Mouse (Mus musculus) E14TG2a.4 (cell line): Measurements from ENCODE around the gene Vmn1r127.
"Not testable (repeated sequence)": the region's sequence is repeated elsewhere in the genome, so short reads cannot be mapped to it uniquely, and the experiment has no call there.

Experiments used
- CTCF ChIP-seq: conservative IDR thresholded peaks from 2 replicates; pipeline ENCODE4 v1.5.1; 2014; ENCODE audit warnings: low read length
- POU5F1 ChIP-seq: IDR thresholded peaks from 2 replicates; pipeline ENCODE4 v1.6.1; 2014; ENCODE audit warnings: low read length, borderline replicate concordance

DNA sequence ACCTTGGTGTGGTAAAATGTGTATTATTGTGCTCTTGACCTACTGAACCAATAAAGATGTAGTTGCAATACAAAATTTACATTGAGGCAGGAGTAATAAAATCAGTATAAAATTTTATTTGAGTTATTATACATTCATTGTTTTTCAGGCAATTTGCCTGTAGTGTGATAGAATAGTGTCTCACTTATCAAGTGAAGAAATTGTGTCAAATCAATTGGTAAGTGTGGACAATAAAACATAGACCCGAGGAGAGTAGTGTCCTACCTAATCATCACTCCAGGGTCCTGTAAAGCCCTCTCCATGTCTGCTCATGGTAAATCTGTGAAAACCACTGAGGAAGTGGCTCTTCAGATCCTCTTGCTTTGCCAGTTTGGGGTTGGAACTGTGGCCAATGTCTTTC, 29.4 kb upstream of the Vmn1r127 start, which contains the start of gene Vmn1r128:
- TF ChIP-seq POU5F1, CTCF: not testable (repeated sequence)
